Mouse (Mus musculus): Measurements from ENCODE around the gene Gm10964. TPM values are rescaled to one million over a fixed set of nuclear protein-coding genes. Genes with fewer than 3 reads are reported as not detected.
"Not testable (repeated sequence)": the region's sequence is repeated elsewhere in the genome, so short reads cannot be mapped to it uniquely, and the experiment has no call there.

Gene Gm10964
- polyA plus RNA-seq, 3 experiments from 2014 or later = not detected

DNA sequence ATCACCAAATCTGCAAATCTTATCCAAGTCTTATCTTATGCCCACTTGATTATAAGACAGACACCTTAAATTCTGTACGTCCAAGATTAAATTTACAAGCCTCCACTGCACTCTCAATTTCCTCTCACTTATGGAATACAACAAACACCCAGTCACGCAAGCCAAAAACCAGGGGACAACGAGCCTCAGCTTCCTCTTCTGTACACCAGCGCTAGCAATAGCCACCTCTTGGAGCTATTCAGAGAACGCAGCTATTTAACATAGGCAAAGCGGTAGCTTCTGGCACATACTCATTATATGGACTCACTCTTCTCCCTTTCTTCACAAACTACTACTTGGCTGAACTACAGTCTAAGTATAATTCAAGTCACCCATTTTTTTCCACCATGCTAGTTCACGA, 40.0 kb downstream of the Gm10964 start:
- no peak for ATAC-seq

DNA sequence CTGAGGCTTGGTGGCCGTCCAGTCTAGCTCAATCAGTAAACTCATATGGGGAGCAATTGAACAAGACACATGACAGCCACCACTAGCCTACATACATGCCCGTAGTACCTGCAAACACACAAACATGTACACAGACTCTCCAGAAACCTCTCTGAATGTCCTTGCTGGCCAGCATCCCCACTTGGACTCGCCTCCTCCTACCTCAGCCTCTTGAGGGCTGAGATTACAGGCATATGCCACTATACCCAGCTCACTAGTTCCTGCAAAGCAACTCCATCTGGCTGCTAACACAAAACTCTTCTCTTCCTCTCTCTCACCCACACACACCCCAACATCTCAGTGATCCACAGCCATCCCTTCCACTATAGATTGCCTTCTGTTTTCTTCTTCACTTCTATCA, 41.1 kb downstream of the Gm10964 start:
- ATAC-seq = no peak

DNA sequence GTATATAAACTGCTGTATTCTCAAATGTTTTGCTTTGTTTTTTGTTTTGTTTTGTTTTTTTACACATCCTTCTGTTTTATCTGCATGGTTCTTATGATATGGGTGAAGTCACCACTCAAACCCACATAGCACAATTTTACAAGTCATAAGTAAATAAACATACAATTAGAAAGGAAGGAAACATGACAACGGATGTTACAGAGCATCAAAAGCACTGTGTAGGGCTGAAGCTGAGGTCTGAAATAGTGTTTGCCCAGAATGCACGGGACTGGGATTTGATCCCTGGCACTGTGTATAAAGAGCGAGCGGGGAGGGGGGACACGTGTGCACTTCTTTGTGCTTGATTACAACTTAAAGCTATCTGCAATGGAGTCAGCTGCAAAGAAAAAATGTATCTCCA, 41.6 kb downstream of the Gm10964 start:
- peak; percentile 71 for ATAC-seq

DNA sequence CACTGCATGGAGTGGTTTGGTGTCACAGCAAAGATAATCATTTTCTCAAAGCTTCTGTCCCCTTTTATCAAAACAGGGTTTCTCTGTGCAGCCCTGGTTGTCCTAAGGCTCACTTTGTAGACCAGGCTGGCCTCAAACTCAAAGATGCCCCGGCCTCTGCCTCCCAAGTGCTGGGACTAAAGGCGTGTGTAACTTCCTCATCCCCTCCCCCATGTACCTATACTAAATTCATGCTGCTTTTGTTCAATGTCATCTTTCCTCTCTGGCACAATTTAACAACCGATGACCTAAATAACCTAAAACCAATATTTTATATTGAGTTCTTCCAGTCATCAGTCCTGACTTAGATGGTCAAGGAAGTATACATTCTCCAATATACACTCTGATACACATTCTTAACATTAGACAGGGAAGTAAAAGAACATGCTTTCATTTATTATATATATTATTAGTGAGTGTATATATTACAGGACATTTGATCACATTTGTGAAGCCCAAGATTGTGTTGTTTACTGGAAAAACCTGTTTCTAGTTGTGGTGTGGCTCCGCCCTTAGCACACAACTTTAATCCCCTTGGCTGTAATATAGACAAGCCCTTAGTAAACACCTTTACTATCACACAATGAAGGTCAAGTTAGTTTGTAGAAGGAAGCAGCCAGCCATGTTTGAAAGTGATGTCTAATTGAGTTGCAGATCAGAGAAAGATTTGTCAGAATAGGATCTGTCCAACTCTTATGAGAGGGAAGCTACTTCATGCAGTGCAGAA, 43.9 kb downstream of the Gm10964 start:
- ATAC-seq = no peak

DNA sequence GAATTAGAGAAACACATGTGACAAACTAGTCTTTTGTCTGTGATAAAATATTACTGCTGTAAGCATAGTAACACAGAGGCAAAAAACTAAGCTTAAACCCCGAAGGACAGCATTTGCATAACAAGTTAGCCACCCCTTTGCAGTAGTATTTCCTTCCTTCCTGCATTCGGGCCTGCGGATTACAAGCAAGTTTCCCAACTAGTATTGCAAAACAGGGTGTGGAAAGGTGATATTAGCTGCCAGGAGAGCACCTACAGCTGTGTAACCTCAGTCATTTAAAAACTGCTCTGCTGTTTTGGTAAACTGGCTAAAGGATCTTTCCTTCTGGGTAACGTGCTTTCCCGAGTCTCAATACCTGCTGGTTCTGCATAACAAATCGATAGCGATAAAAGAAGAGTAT, 48.1 kb downstream of the Gm10964 start:
- ATAC-seq = no peak

DNA sequence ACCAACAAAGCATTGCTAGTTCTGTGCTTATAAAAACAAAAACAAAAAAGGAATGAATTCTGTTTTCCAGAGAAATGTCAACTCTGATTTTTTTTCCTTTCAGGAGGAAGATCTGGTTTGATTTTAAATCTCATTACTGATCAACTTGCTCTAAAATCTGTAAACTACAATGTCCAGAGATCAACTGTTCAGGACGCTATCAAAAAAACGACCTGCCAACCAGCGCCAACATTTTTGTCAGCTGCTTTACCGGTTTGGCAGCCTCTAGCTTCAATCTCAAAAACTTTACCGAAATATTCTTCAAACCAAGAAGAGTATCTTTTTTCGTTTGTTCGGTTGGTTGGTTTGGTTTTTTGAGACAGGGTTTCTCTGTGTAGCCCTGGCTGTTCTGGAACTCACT, 49.9 kb downstream of the Gm10964 start:
- no peak for ATAC-seq

DNA sequence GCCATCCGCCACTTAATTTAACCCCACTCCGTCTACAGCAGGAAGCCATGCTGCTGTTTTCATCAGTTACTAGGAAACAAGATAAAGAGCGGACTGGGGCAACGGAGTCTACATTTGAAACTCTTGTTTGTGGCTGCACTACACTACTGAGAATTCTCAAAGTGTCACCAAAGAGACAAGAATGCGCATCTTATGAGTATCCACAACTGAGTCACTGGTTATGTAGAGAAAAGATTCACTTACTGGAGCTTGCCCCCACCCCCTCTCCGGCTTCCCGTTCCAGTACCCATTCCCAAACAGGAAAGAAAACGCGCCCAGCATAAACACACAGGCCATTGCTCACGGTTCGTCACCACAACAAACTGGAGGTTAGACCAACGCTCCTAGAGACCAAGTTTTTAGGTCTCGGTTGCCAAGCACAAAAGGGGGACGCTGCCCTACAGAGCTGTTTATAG, 50.8 kb downstream of the Gm10964 start:
- peak; percentile 66 for ATAC-seq

DNA sequence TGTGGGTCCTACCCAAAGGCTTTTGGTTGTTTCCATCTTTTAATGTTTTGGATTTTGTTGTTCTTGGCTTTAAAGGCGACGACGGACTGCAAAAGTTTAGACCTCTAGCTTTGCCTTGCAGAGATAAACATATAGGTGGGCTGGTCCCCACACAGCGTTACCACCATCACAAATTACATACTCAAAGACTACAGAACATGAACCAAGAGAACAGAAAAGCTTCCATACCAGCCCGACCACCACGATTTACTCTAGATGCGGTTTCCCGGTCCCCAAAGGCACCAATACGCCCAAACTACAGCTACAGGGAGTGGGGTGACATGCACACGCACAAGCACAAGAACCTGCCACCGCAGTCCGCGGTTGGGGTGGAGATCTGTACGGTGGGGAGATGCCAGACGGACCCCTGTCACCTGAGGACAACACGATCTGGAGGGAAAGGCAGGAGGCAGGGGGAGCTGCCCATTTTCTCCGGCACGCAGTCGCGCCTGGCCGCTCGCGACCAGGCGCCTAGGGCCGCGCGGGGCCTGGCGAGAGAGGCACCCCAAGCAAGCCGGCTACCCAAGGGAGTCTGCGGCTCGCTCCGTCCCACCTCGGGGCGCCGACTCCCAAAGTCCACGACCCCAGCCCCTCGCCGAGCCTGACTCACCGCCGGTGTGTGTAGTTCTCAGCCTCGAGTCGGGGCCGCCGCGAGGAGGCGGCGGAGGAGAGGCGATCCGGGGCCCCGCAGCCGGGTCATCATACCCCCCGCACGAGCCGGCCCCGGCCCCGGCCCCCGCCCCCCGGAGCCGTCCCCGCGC, 51.4 kb downstream of the Gm10964 start:
- ATAC-seq = peak; percentile 15

DNA sequence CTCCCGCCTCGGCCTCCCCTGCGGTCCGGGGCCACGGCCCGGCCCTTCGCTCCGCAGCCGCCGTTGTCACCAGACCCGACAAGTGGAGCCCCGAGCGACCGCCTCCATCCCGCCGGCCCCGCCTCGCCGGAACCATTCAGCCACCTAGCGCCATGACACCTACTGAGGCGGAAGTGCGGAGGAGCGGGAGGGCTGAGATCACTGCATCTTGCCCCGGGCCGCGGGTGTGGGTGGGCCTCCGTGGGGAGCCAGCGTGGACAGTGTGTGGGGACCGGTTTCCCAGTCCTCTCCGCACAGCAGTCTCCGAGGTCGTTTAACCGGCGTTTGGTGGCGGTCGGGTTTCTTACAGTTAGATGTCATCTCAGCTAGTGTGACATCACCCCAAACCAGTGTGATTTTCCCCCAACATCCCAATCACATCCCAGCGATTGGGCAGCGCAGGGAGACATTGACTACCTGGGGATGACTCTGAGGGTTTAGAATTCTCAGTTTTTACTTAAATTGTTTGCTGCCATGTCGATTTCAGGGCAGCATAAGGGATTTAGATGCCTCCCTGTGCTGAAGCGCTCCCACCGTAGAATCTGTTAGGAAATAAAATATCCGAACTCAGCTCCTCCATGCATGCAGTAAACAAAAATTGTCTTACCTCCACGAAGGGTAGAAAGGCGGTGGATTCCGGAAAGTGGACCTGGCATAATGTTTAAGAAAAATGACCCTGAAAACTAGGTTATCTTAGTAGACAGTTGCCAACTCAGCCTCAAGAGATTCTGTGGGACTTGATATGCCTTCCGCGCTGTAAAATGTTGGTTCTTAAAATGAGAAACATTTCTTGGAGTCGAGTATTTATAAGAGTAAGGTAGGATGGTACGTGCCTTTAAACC, 52.3 kb downstream of the Gm10964 start, which contains the start of gene Hipk1:
Gene Hipk1, minus strand, starts transcription at position 334 of the 881 bp plus-strand sequence.
- peak; percentile 87 for ATAC-seq

DNA sequence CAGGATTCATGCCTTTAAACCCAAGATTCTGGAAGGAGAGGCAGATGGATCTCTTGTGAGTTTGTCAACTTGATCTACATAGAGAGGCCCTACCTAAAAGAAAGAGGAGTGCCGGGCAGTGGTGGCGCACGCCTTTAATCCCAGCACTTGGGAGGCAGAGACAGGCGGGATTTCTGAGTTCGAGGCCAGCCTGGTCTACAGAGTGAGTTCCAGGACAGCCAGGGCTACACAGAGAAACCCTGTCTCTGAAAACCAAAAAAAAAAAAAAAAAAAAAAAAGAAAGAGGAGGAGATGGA, 52.9 kb downstream of the Gm10964 start:
- ATAC-seq = not testable (repeated sequence)

DNA sequence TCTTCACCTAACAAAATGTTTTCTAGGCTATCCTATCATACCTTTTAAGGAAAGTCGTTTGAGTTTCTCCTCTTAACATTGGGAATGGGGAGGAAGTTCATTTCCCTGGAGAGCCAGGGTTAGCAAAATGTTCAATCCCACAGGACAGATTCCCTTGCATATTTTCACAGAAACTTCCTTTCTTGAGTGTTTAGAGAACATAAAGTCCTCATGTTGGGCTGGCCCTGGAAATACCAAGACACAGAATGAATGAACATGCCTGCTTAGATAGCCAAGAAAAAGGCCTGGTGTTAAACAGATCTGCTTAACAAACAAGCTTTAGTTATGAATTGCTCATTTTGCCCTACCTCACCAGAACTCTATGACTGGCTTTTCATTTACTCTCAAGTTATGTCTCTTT, 53.4 kb downstream of the Gm10964 start:
- ATAC-seq = no peak

Other genes with a start within 250 kb of the Gm10964 start
- not detected for gene Syt6, start 164.1 kb upstream of the Gm10964 start, polyA plus RNA-seq (2017; shearing (Covaris generic))
- 1 to 10 TPM; 1.3 to 3.6 (median 2.6) TPM for gene Atg4a-ps, start 93.3 kb upstream of the Gm10964 start, polyA plus RNA-seq (2017; shearing (Covaris generic))
- gene Olfml3, start 1.4 kb upstream of the Gm10964 start, polyA plus RNA-seq (2017; shearing (Covaris generic)) = under 1 TPM; 0.20 to 0.93 (median 0.50) TPM
- 10 to 100 TPM; 28.8 to 71.0 (median 34.9) TPM for gene Hipk1, start 52.2 kb downstream of the Gm10964 start, polyA plus RNA-seq (2017; shearing (Covaris generic))
- gene Dclre1b, start 70.1 kb downstream of the Gm10964 start, polyA plus RNA-seq (2017; shearing (Covaris generic)) = 10 to 100 TPM; 16.5 to 23.8 (median 17.7) TPM
- 10 to 100 TPM; 16.5 to 21.5 (median 16.7) TPM for gene Ap4b1, start 70.2 kb downstream of the Gm10964 start, polyA plus RNA-seq (2017; shearing (Covaris generic))
- under 1 TPM in 2 of 3 experiments, not detected in 1; 0.13 to 0.78 TPM for gene Gm43064, start 70.2 kb downstream of the Gm10964 start, polyA plus RNA-seq (2017; shearing (Covaris generic))
- 1 to 10 TPM in 2 of 3 experiments, under 1 TPM in 1; 0.93 to 9.9 (median 6.3) TPM for gene Bcl2l15, start 93.2 kb downstream of the Gm10964 start, polyA plus RNA-seq (2017; shearing (Covaris generic))
- gene Ptpn22, start 120.4 kb downstream of the Gm10964 start, polyA plus RNA-seq (2017; shearing (Covaris generic)) = 100 to 1,000 TPM; 410 to 567 (median 415) TPM
- 10 to 100 TPM; 10.5 to 11.8 (median 11.2) TPM for gene Rsbn1, start 174.8 kb downstream of the Gm10964 start, polyA plus RNA-seq (2017; shearing (Covaris generic))
- 10 to 100 TPM; 10.1 to 13.8 (median 11.9) TPM for gene Phtf1, start 228.7 kb downstream of the Gm10964 start, polyA plus RNA-seq (2017; shearing (Covaris generic))

Measured in inflammation-experienced regulatory T-cells, adult 6 months (primary cell).